Mouse (Mus musculus) liver, adult 2 months (tissue): Measurements from ENCODE around the gene Olfr1230.

Experiments used
- CTCF ChIP-seq: fragments of 200-500 bp; IDR thresholded peaks from 2 replicates; pipeline ENCODE4 v1.5.1; 2011; ENCODE audit warnings: low read depth, low read length, control low read depth
- POLR2A ChIP-seq: fragments of 200-500 bp; IDR thresholded peaks from 2 replicates; pipeline ENCODE4 v1.6.1; 2011; ENCODE audit warnings: low read length, control low read depth; ENCODE audit not compliant: insufficient read depth; ENCODE audit errors: extremely low read depth

DNA sequence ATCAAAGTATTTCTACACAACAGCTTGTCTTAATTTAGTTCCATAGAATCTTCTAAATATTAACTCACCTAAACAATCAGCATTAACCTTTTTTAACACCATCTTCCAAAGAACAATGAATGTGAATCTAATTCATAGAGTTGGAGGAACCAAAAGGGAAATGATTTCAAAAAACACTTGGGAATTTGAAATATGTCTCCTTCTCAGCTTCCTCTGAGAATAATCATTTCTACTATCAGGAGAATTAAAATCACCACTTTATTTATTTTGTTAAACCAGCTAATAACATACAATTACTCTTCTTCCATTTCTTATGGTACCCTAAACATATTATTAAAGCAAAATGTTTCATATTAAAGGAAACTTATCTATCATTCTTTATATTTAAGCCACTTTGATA, 45.2 kb upstream of the Olfr1230 start, which contains the start of gene Olfr1233:
- TF ChIP-seq CTCF (no peak), POLR2A (no peak)
